Mouse (Mus musculus) bone marrow macrophage, adult 2 months (primary cell): ENCODE measurements around the gene Cd47.

ENCODE experiments used
- CTCF ChIP-seq: IDR thresholded peaks from 2 replicates; pipeline ENCODE4 v1.5.1; 2012; ENCODE audit warnings: low read depth, mild to moderate bottlenecking, low read length, moderate library complexity
- POLR2A ChIP-seq: IDR thresholded peaks from 2 replicates; pipeline ENCODE4 v1.6.1; 2012; ENCODE audit warnings: mild to moderate bottlenecking, low read depth, low read length, borderline replicate concordance

DNA sequence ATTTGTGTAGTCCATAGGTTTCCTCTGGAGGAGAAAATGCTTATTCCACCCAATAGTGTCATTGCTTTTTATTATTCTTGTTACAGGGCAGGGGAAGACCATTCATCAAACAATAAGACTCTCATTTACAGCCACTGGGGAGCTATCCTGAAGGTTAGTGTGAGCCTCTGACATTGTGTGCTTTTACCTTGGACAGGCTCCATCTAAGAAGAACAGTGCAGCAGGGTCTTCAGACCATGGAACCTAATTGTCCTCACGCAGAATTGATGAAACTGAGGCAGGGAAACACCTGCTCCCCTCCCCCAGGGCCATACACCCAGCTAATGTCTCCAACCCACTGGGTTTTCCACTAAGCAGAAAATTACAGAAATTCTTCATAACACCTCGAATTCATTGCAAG is 2.7 kb downstream of the Cd47 start:
- TF ChIP-seq POLR2A: no peak
- TF ChIP-seq CTCF: no peak
